In the genomic region with DNA sequence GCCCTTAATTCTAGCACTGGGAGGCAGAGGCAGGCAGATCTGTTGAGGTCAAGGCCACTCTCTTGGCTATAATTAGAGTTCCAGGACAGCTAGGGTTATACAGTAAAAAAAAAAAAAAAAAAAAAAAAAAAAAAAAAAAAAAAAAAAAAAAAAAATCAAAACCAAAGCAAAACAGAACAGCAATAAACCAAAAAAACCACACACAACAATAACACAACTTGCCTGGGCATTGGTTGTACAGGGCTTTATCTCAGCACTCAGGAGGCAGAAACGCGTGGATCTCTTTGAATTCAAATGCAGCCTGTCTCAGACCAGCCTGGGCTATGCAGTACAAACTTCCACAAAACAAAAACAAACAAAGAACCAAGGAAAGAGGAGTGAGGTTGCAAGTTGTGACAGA, we compare ENCODE assay signal across 15 mouse cellular contexts.
"Had no signal": no experiment of that assay in that cellular context is flagged by ENCODE, and none has a peak within 500 bp of the region (broad histone marks: within the 10 kb centered on the region; RNA-seq: fewer than 3 reads in every experiment).

No protein-coding gene starts in this region.

- H3K4me3 ChIP-seq: neural tube, embryonic 15.5 days; stomach, embryonic 15.5 days had no signal

- H3K27me3 ChIP-seq: neural tube, embryonic 15.5 days; stomach, embryonic 15.5 days had no signal

- DNase-seq: retina, postnatal 1 day; right cerebral cortex, adult 18-20 months; right cerebral cortex, postnatal 14 days; right cerebral cortex, postnatal 25 days; right cerebral cortex, postnatal 4 days; spleen, adult 18-20 months; thymus, adult 18-20 months; thymus, adult 2 months; thymus, postnatal 14 days; thymus, postnatal 25 days; thymus, postnatal 36 days; thymus, postnatal 4 days had no signal

- H3K9me3 ChIP-seq: neural tube, embryonic 15.5 days; stomach, embryonic 15.5 days had no signal

- H3K4me2 ChIP-seq: neural tube, embryonic 15.5 days; stomach, embryonic 15.5 days had no signal

- H3K9ac ChIP-seq: neural tube, embryonic 15.5 days; stomach, embryonic 15.5 days had no signal

- H3K27ac ChIP-seq: neural tube, embryonic 15.5 days; stomach, embryonic 15.5 days; stomach, postnatal 0 days had no signal
